Mouse (Mus musculus): ENCODE results near the gene Nphp4. TPM values are rescaled to one million over a fixed set of nuclear protein-coding genes. Genes with fewer than 3 reads are reported as not detected.
A peak's percentile ranks its signal among the peaks of the same experiment; 100 is the strongest.

Nphp4 gene
- total RNA-seq, 1 experiment = 2.5 TPM

GRCm38 (mm10) chr4:152539756-152540155, 63.2 kb downstream of the Nphp4 start:
- H3K4me1 ChIP-seq (ENCODE audit: control insufficient read depth in 2 of 2, insufficient read depth in 2 of 2, low read length in 2 of 2, poor library complexity in 1 of 2) = peaks cover 0 to 2% of the 10 kb centered on the region in 2 experiments; a peak in 2 of 4 replicates
- in situ Hi-C loops (cut with MboI; ENCODE audit: low sequenced_read_pairs in 2 of 2, unreplicated experiment in 2 of 2) = no loop called here
- no peak overlapping the region for H3K9ac ChIP-seq (ENCODE audit: insufficient read depth, low read depth, low read length, poor library complexity, severe bottlenecking)
- no peak overlapping the region for H3K27ac ChIP-seq (ENCODE audit: insufficient read depth, low read depth, low read length, poor library complexity, severe bottlenecking)
- no peak for DNase-seq (ENCODE audit: low read depth, low spot score)
- TF ChIP-seq MAFK (IDR thresholded peaks at IDR 0.05; ENCODE audit: insufficient read depth, low read depth, low read length) (no peak), ZC3H11A (IDR thresholded peaks at IDR 0.05; ENCODE audit: borderline replicate concordance, low read depth, low read length) (no peak)
- no peaks in the 10 kb centered on the region for H3K36me3 ChIP-seq (ENCODE audit: control insufficient read depth, insufficient read depth, low read length, poor library complexity, severe bottlenecking)
- no peak overlapping the region for H3K4me3 ChIP-seq (ENCODE audit: insufficient read depth in 1 of 2, low read depth in 1 of 2, low read length in 2 of 2, poor library complexity in 1 of 2, severe bottlenecking in 1 of 2)
- H3K9me3 ChIP-seq (ENCODE audit: control insufficient read depth, insufficient read depth, low read depth, low read length) = no peaks in the 10 kb centered on the region

GRCm38 (mm10) chr4:152541172-152541571, 64.7 kb downstream of the Nphp4 start:
- H3K4me3 ChIP-seq (ENCODE audit: insufficient read depth in 1 of 2, low read depth in 1 of 2, low read length in 2 of 2, poor library complexity in 1 of 2, severe bottlenecking in 1 of 2) = no peak overlapping the region
- peaks cover 0 to 2% of the 10 kb centered on the region in 2 experiments; a peak in 2 of 4 replicates for H3K4me1 ChIP-seq (ENCODE audit: control insufficient read depth in 2 of 2, insufficient read depth in 2 of 2, low read length in 2 of 2, poor library complexity in 1 of 2)
- H3K36me3 ChIP-seq (ENCODE audit: control insufficient read depth, insufficient read depth, low read length, poor library complexity, severe bottlenecking) = no peaks in the 10 kb centered on the region
- H3K27ac ChIP-seq (ENCODE audit: insufficient read depth, low read depth, low read length, poor library complexity, severe bottlenecking) = no peak overlapping the region
- H3K9ac ChIP-seq (ENCODE audit: insufficient read depth, low read depth, low read length, poor library complexity, severe bottlenecking) = no peak overlapping the region
- no peaks in the 10 kb centered on the region for H3K9me3 ChIP-seq (ENCODE audit: control insufficient read depth, insufficient read depth, low read depth, low read length)
- in situ Hi-C loops (cut with MboI; ENCODE audit: low sequenced_read_pairs in 2 of 2, unreplicated experiment in 2 of 2) = no loop called here
- TF ChIP-seq HCFC1 (IDR thresholded peaks at IDR 0.05; ENCODE audit: borderline replicate concordance, insufficient read depth, low read length) = no peak
- no peak for DNase-seq (ENCODE audit: low read depth, low spot score)

- Histone ChIP-seq H3K4me1 (ENCODE audit: control insufficient read depth in 2 of 2, insufficient read depth in 2 of 2, low read length in 2 of 2, poor library complexity in 1 of 2) (no peaks in the 10 kb centered on the region), H3K36me3 (ENCODE audit: control insufficient read depth, insufficient read depth, low read length, poor library complexity, severe bottlenecking) (no peaks in the 10 kb centered on the region), H3K9ac (ENCODE audit: insufficient read depth, low read depth, low read length, poor library complexity, severe bottlenecking) (no peak overlapping the region), H3K9me3 (ENCODE audit: control insufficient read depth, insufficient read depth, low read depth, low read length) (no peaks in the 10 kb centered on the region), H3K27ac (ENCODE audit: insufficient read depth, low read depth, low read length, poor library complexity, severe bottlenecking) (no peak overlapping the region), H3K4me3 (ENCODE audit: insufficient read depth in 1 of 2, low read depth in 1 of 2, low read length in 2 of 2, poor library complexity in 1 of 2, severe bottlenecking in 1 of 2) (no peak overlapping the region)
- no peak for DNase-seq (ENCODE audit: low read depth, low spot score)
- in situ Hi-C loops (cut with MboI; ENCODE audit: low sequenced_read_pairs in 2 of 2, unreplicated experiment in 2 of 2) = no loop called here
- no peak for TF ChIP-seq MAFK (IDR thresholded peaks at IDR 0.05; ENCODE audit: insufficient read depth, low read depth, low read length)
- TF ChIP-seq ZC3H11A (IDR thresholded peaks at IDR 0.05; ENCODE audit: borderline replicate concordance, low read depth, low read length) = no peak
Measured at GRCm38 (mm10) chr4:152542447-152542846, 65.9 kb downstream of the Nphp4 start.

- H3K36me3 ChIP-seq (ENCODE audit: control insufficient read depth, insufficient read depth, low read length, poor library complexity, severe bottlenecking) = no peaks in the 10 kb centered on the region
- H3K9ac ChIP-seq (ENCODE audit: insufficient read depth, low read depth, low read length, poor library complexity, severe bottlenecking) = no peak overlapping the region
- TF ChIP-seq MAFK (IDR thresholded peaks at IDR 0.05; ENCODE audit: insufficient read depth, low read depth, low read length) = no peak
- no peak for TF ChIP-seq ZNF384 (IDR thresholded peaks at IDR 0.05; ENCODE audit: low read depth, low read length)
- TF ChIP-seq HCFC1 (IDR thresholded peaks at IDR 0.05; ENCODE audit: borderline replicate concordance, insufficient read depth, low read length) = no peak
- TF ChIP-seq CHD2 (IDR thresholded peaks at IDR 0.05; ENCODE audit: low read depth, low read length) = no peak
- TF ChIP-seq ZC3H11A (IDR thresholded peaks at IDR 0.05; ENCODE audit: borderline replicate concordance, low read depth, low read length) = no peak
- peaks cover 0 to 5% of the 10 kb centered on the region in 2 experiments; a peak in 1 of 4 replicates for H3K4me1 ChIP-seq (ENCODE audit: control insufficient read depth in 2 of 2, insufficient read depth in 2 of 2, low read length in 2 of 2, poor library complexity in 1 of 2)
- in situ Hi-C loops (cut with MboI; ENCODE audit: low sequenced_read_pairs in 2 of 2, unreplicated experiment in 2 of 2) = no loop called here
- no peaks in the 10 kb centered on the region for H3K9me3 ChIP-seq (ENCODE audit: control insufficient read depth, insufficient read depth, low read depth, low read length)
- H3K4me3 ChIP-seq (ENCODE audit: insufficient read depth in 1 of 2, low read depth in 1 of 2, low read length in 2 of 2, poor library complexity in 1 of 2, severe bottlenecking in 1 of 2) = no peak overlapping the region
- H3K27ac ChIP-seq (ENCODE audit: insufficient read depth, low read depth, low read length, poor library complexity, severe bottlenecking) = no peak overlapping the region
- DNase-seq (ENCODE audit: low read depth, low spot score) = peak; percentile 29
Measured at GRCm38 (mm10) chr4:152546481-152546880, 70.0 kb downstream of the Nphp4 start.

GRCm38 (mm10) chr4:152547886-152548663, 71.6 kb downstream of the Nphp4 start:
- no peak overlapping the region for H3K27ac ChIP-seq (ENCODE audit: insufficient read depth, low read depth, low read length, poor library complexity, severe bottlenecking)
- no peak for DNase-seq (ENCODE audit: low read depth, low spot score)
- H3K4me1 ChIP-seq (ENCODE audit: control insufficient read depth in 2 of 2, insufficient read depth in 2 of 2, low read length in 2 of 2, poor library complexity in 1 of 2) = peaks cover 0 to 5% of the 10 kb centered on the region in 2 experiments; a peak in 1 of 4 replicates
- H3K4me3 ChIP-seq (ENCODE audit: insufficient read depth in 1 of 2, low read depth in 1 of 2, low read length in 2 of 2, poor library complexity in 1 of 2, severe bottlenecking in 1 of 2) = peak overlapping the region; percentile 25 to 30; a peak in 2 of 4 replicates
- no peaks in the 10 kb centered on the region for H3K36me3 ChIP-seq (ENCODE audit: control insufficient read depth, insufficient read depth, low read length, poor library complexity, severe bottlenecking)
- TF ChIP-seq HCFC1 (IDR thresholded peaks at IDR 0.05; ENCODE audit: borderline replicate concordance, insufficient read depth, low read length) = no peak
- no peak for TF ChIP-seq ZC3H11A (IDR thresholded peaks at IDR 0.05; ENCODE audit: borderline replicate concordance, low read depth, low read length)
- TF ChIP-seq MAFK (IDR thresholded peaks at IDR 0.05; ENCODE audit: insufficient read depth, low read depth, low read length) = no peak
- no peak for TF ChIP-seq ZNF384 (IDR thresholded peaks at IDR 0.05; ENCODE audit: low read depth, low read length)
- no peak for TF ChIP-seq CHD2 (IDR thresholded peaks at IDR 0.05; ENCODE audit: low read depth, low read length)
- no peaks in the 10 kb centered on the region for H3K9me3 ChIP-seq (ENCODE audit: control insufficient read depth, insufficient read depth, low read depth, low read length)
- in situ Hi-C loops (cut with MboI; ENCODE audit: low sequenced_read_pairs in 2 of 2, unreplicated experiment in 2 of 2) = no loop called here
- H3K9ac ChIP-seq (ENCODE audit: insufficient read depth, low read depth, low read length, poor library complexity, severe bottlenecking) = no peak overlapping the region; the same call in 1 of the 2 replicates
